Mouse (Mus musculus) Patski (cell line): ENCODE measurements at regions not wholly inside any gene's neighbourhood (a gene's known extent, or its start where the extent isn't known, plus 50 kb on each side); places are given as distances from the start of the nearest gene placed in this dataset.
A peak's percentile ranks its signal among the peaks of the same experiment; 100 is the strongest.

ENCODE experiments used
- ATAC-seq: fragments of 100-300 bp; one replicate; pipeline ENCODE4 v1.8.0; 2021
- CTCF ChIA-PET: fragments of 350-600 bp; sonication (Branson Sonifier 250); formaldehyde crosslinking; loops from one replicate; lab custom pipeline; 2022; ENCODE audit warnings: inconsistent platforms; lab: Charles Lee
- POLR2A ChIA-PET: fragments of 350-600 bp; sonication (Branson Sonifier 250); formaldehyde crosslinking; loops from one replicate; lab custom pipeline; 2022; ENCODE audit warnings: antibody characterized with exemption, inconsistent platforms; lab: Charles Lee
- DNase-seq: peaks from one replicate; pipeline ENCODE4 v3.0.0-alpha.2; 2011; ENCODE audit warnings: low read depth, low spot score
- H3K27me3 ChIP-seq: fragments of 371-371 bp; one replicate; pipeline ENCODE4 v1.5.1; 2021
- CTCF ChIP-seq: fragments of 100-300 bp; IDR thresholded peaks from one replicate; pipeline ENCODE4 v1.5.1; 2021
- in situ Hi-C: fragments of 300-500 bp; cut with MboI; formaldehyde crosslinking; loops from 3 replicates; pipeline ENCODE4 v1.11.1; 2018; ENCODE audit warnings: low pct_unique_long_range_greater_than_20kb, mixed read lengths

GRCm38 (mm10) chr6:50847548-50847947, 193.3 kb upstream of the Npvf start:
- no peak for DNase-seq
- peaks cover 54% of the 10 kb centered on the region for H3K27me3 ChIP-seq
- CTCF ChIA-PET = no interaction called here
- no peak for TF ChIP-seq CTCF
- ATAC-seq = no peak
- POLR2A ChIA-PET = no interaction called here
- in situ Hi-C loops = no loop called here

DNA sequence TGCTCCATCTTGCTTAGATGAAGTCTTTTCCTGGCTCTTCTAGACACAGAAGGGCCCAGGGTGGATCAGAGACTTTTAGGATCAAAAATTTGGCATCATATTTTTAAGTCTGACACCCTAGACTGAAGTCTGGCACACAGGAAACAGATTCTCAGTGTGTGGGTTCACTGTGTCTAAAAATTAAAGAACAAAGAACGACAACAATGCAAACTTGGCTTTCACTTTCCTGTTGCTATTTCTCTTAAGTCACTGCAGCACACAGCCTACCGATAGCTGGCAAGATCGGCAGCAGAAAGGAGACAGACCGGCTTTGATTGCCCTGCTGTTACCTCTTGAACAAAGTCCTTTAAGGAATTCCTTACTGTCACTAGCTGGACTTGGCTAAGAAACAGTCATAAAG, 204.9 kb upstream of the Npvf start:
- ChIA-PET POLR2A (no interaction called here), CTCF (no interaction called here)
- peaks cover 33% of the 10 kb centered on the region for H3K27me3 ChIP-seq
- no peak for TF ChIP-seq CTCF
- in situ Hi-C loops = no loop called here
- ATAC-seq = no peak
- no peak for DNase-seq

DNA sequence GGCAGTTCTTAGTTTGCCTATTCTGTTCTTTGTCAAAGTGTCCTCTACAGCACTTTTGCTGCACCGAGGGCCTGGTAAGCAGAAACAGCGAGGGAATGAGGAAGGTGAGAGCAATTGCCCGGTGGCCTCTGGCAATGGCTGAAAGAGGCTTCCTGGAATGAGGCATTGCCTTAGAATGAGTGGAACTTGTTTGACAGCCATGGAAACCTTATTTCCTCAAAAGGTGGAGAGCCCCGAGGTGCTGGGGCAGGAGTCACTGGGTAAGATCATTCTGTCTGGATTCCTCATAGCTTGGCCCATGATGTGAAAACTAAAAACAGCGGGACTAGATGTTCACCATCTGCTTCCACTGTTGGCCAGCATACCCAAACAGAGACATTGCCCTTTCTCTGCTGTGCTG, 223.8 kb upstream of the Npvf start:
- DNase-seq (no peak), ATAC-seq (no peak)
- no peak for TF ChIP-seq CTCF
- ChIA-PET CTCF (no interaction called here), POLR2A (no interaction called here)
- in situ Hi-C loops = no loop called here
- H3K27me3 ChIP-seq = peaks cover 46% of the 10 kb centered on the region

DNA sequence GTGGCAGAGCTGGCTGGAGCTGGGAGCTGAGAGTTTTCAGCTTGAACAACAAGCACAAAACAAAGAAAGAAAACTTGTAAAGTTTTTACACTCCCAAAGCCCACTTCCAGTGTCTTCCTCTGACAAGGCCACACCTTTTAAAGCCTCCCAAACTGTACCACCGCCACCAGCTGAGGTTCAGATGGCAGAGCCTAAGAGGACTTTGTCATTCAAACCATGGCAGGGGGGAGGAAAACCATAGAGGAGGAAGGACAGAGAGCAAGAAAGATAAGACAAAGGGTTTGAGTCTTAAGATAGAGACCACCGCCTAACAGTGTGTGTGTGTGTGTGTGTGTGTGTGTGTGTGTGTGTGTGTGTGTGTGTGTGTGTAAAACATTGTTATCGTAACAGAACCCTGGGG, 228.1 kb upstream of the Npvf start:
- in situ Hi-C loops = no loop called here
- ChIA-PET CTCF (interaction anchor here (1.3 kb wide), 1 partner anchor 55 kb away, joined by 3 read pairs; no protein-coding TSS in a partner anchor), POLR2A (interaction anchor here (0.9 kb wide), 1 partner anchor 21 kb away, joined by 3 read pairs; no protein-coding TSS in a partner anchor)
- peaks cover 52% of the 10 kb centered on the region for H3K27me3 ChIP-seq
- DNase-seq = no peak
- ATAC-seq = no peak
- TF ChIP-seq CTCF = no peak

- ChIA-PET CTCF (no interaction called here), POLR2A (no interaction called here)
- in situ Hi-C loops = no loop called here
- peaks cover 52% of the 10 kb centered on the region for H3K27me3 ChIP-seq
- no peak for DNase-seq
- no peak for TF ChIP-seq CTCF
- no peak for ATAC-seq
Observed at GRCm38 (mm10) chr6:50882759-50883158, 228.5 kb upstream of the Npvf start.

- TF ChIP-seq CTCF = no peak
- no peak for ATAC-seq
- DNase-seq = no peak
- H3K27me3 ChIP-seq = peaks cover 50% of the 10 kb centered on the region
- in situ Hi-C loops = no loop called here
- ChIA-PET CTCF (no interaction called here), POLR2A (no interaction called here)
Observed at GRCm38 (mm10) chr6:50885031-50885430, 230.8 kb upstream of the Npvf start.

- ATAC-seq = no peak
- POLR2A ChIA-PET = no interaction called here
- peaks cover 48% of the 10 kb centered on the region for H3K27me3 ChIP-seq
- CTCF ChIA-PET = no interaction called here
- in situ Hi-C loops = no loop called here
- no peak for DNase-seq
- TF ChIP-seq CTCF = no peak
Observed at GRCm38 (mm10) chr6:50885771-50886360, 231.6 kb upstream of the Npvf start.

GRCm38 (mm10) chr6:50890370-50891204, 236.3 kb upstream of the Npvf start:
- peaks cover 29% of the 10 kb centered on the region for H3K27me3 ChIP-seq
- ChIA-PET POLR2A (no interaction called here), CTCF (interaction anchor here (1.4 kb wide), 1 partner anchor 83 kb away, joined by 4 read pairs; no protein-coding TSS in a partner anchor)
- DNase-seq (no peak), ATAC-seq (no peak)
- no peak for TF ChIP-seq CTCF
- in situ Hi-C loops = no loop called here

GRCm38 (mm10) chr6:50891205-50891526, 236.9 kb upstream of the Npvf start:
- CTCF ChIA-PET = interaction anchor here (1.4 kb wide), 1 partner anchor 83 kb away, joined by 4 read pairs; no protein-coding TSS in a partner anchor
- DNase-seq (no peak), ATAC-seq (no peak)
- no peak for TF ChIP-seq CTCF
- POLR2A ChIA-PET = no interaction called here
- in situ Hi-C loops = no loop called here
- H3K27me3 ChIP-seq = peaks cover 28% of the 10 kb centered on the region

GRCm38 (mm10) chr6:50898792-50899191, 244.6 kb upstream of the Npvf start:
- in situ Hi-C loops = no loop called here
- POLR2A ChIA-PET = no interaction called here
- CTCF ChIA-PET = no interaction called here
- ATAC-seq (no peak), DNase-seq (no peak)
- peak; percentile 35 for TF ChIP-seq CTCF
- peaks cover 24% of the 10 kb centered on the region for H3K27me3 ChIP-seq
